Mouse (Mus musculus) small intestine, adult 2 months (tissue): ENCODE results near the gene Cecr2. TPM values are rescaled to one million over a fixed set of nuclear protein-coding genes. Genes with fewer than 3 reads are reported as not detected.

ENCODE experiments used
- H3K27ac ChIP-seq: fragments of 200-500 bp; 2 replicates; pipeline ENCODE4 v1.5.1; 2012; ENCODE audit warnings: low read depth, low read length, control low read depth, inconsistent platforms; ENCODE audit not compliant: insufficient read depth
- H3K27me3 ChIP-seq: fragments of 200-500 bp; 2 replicates; pipeline ENCODE4 v1.6.1; 2012; ENCODE audit warnings: mild to moderate bottlenecking, moderate library complexity, low read length, inconsistent platforms; ENCODE audit not compliant: control insufficient read depth, insufficient read depth
- H3K36me3 ChIP-seq: fragments of 200-500 bp; 2 replicates; pipeline ENCODE4 v1.6.1; 2012; ENCODE audit warnings: mild to moderate bottlenecking, low read length, control low read depth, inconsistent platforms; ENCODE audit not compliant: control insufficient read depth, insufficient read depth
- H3K4me1 ChIP-seq: fragments of 200-500 bp; 2 replicates; pipeline ENCODE4 v1.6.1; 2012; ENCODE audit warnings: low read length, inconsistent platforms, mixed read lengths; ENCODE audit not compliant: control insufficient read depth, insufficient read depth, insufficient read length
- H3K4me3 ChIP-seq: fragments of 200-500 bp; 2 replicates; pipeline ENCODE4 v1.5.1; 2012; ENCODE audit warnings: low read depth, mild to moderate bottlenecking, control low read depth, inconsistent platforms, low read length, moderate library complexity
- CTCF ChIP-seq: fragments of 200-500 bp; IDR thresholded peaks from 2 replicates; pipeline ENCODE4 v1.5.1; 2012; ENCODE audit warnings: low read depth, mild to moderate bottlenecking, control low read depth, inconsistent platforms, low read length, moderate library complexity, mixed read lengths; ENCODE audit not compliant: insufficient replicate concordance, insufficient read length; ENCODE audit errors: extremely low read depth
- POLR2A ChIP-seq: fragments of 200-500 bp; IDR thresholded peaks from 2 replicates; pipeline ENCODE4 v1.6.1; 2012; ENCODE audit warnings: low read depth, mild to moderate bottlenecking, control low read depth, inconsistent platforms, low read length, moderate library complexity
- WGBS: fragments of 180-500 bp; shearing (Covaris S2); methylation state at CpG from one replicate; pipeline ENCODE4 v1.1.7; 2018; 5-methylcytosine and 5-hydroxymethylcytosine counted together
- polyA plus RNA-seq: library from polyadenylated mRNA; depleted of rRNA; stranded (reverse); fragments of >200 nt; gene quantifications from 2 replicates; pipeline ENCODE4 v1.2.3, GENCODE M21; 2012

Gene Cecr2
- polyA plus RNA-seq, 1 experiment = 0.46 TPM

DNA sequence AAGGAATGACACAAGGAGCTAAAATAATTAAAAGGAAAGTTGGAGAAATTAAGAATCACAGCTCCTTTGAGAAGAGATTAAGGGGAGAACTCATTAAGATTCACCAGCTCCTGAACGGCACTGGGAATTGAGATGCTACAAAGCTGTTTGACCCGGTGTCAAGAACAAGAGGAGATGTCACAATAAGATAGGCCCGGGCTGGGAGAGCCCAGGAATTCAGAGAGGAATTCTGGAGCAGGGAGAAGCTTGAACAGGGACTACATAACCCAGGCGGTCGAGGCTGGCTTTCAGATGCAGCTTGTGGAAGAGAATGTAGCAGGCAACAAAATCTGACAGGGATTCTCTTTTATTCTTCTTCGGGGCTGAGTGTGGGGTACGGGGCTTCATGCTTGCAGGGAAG lies 13.5 kb upstream of the Cecr2 start:
- H3K27ac ChIP-seq = no peak overlapping the region
- WGBS = 55% methylated on average over 7 of the region's 7 CpGs
- no peaks in the 10 kb centered on the region for H3K4me1 ChIP-seq
- H3K4me3 ChIP-seq = no peak overlapping the region
- H3K27me3 ChIP-seq = no peaks in the 10 kb centered on the region
- H3K36me3 ChIP-seq = no peaks in the 10 kb centered on the region
- TF ChIP-seq CTCF = no peak
- TF ChIP-seq POLR2A = no peak

DNA sequence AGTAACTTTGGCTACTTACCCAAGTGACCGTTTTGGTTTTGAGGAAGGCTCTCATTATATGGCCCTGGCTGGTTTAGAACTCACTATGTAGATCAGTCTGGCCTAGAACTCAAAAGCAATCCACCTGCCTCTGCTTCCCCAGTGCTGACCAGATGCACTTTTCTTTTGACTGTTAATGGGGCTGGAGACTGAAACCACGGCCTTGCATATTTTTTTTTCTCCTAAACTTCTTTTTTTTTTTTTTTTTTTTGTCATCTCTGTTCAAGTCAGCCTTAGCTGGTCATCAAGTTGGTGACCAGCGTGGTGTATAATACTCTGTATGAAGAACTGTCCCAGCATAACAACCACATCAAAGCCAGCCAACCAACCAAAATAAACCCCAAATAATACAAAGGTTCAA lies 10.5 kb upstream of the Cecr2 start:
- no peaks in the 10 kb centered on the region for H3K27me3 ChIP-seq
- TF ChIP-seq POLR2A (no peak), CTCF (no peak)
- no peak overlapping the region for H3K27ac ChIP-seq
- no peak overlapping the region for H3K4me3 ChIP-seq
- no peaks in the 10 kb centered on the region for H3K4me1 ChIP-seq
- H3K36me3 ChIP-seq = no peaks in the 10 kb centered on the region
- WGBS = 83% methylated on average over 3 of the region's 3 CpGs

DNA sequence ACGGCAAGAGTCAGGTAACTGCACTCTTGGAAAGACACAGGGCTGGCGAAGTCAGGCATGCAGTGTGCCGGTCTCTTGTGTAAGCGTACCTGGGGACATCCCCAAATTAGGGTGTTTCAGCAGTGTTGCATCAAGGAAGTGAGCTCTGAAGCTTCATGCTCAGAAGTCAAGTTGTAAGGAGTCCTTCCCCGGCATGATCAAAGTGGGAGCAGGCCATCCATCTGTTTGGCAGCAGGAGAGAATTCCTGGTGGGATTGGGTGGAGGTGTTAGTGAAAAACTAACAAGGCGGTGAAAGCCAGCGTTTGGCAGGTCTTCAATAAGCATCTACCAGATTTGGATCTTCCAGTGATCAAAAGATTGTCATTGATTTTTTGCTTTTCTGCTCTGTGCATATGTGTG lies 7.3 kb upstream of the Cecr2 start:
- Histone ChIP-seq H3K27ac (no peak overlapping the region), H3K4me1 (no peaks in the 10 kb centered on the region), H3K4me3 (no peak overlapping the region), H3K27me3 (peaks cover 1% of the 10 kb centered on the region; the same call in 1 of the 2 replicates), H3K36me3 (no peaks in the 10 kb centered on the region)
- 59% methylated on average over 7 of the region's 7 CpGs for WGBS
- TF ChIP-seq CTCF = no peak
- TF ChIP-seq POLR2A = no peak

DNA sequence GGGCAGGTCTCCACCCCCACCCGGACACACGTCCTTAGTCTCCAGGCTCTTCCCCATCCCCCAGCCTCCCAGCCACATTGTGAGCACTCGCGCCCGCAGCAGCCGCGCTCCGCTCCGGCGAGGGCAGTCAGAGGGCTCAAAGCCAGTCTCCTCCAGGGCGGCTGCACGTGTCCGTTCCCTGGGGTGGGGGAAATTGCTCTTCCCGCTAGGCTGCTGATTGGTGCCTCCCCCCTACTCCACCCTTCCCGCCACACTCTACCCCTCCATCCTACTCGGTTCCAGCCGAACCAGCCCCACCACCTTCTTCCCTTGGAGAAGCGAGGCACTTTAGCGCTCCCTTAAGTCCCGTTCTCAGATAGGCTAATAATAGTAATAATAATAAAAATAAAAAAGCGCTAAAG lies 754 bp upstream of the Cecr2 start:
- Histone ChIP-seq H3K36me3 (no peaks in the 10 kb centered on the region), H3K4me3 (peak overlapping the region; percentile 69), H3K27me3 (peaks cover 36% of the 10 kb centered on the region), H3K4me1 (peaks cover 12% of the 10 kb centered on the region), H3K27ac (no peak overlapping the region)
- under 1% methylated on average over 21 of the region's 21 CpGs for WGBS
- TF ChIP-seq CTCF (no peak), POLR2A (no peak)

DNA sequence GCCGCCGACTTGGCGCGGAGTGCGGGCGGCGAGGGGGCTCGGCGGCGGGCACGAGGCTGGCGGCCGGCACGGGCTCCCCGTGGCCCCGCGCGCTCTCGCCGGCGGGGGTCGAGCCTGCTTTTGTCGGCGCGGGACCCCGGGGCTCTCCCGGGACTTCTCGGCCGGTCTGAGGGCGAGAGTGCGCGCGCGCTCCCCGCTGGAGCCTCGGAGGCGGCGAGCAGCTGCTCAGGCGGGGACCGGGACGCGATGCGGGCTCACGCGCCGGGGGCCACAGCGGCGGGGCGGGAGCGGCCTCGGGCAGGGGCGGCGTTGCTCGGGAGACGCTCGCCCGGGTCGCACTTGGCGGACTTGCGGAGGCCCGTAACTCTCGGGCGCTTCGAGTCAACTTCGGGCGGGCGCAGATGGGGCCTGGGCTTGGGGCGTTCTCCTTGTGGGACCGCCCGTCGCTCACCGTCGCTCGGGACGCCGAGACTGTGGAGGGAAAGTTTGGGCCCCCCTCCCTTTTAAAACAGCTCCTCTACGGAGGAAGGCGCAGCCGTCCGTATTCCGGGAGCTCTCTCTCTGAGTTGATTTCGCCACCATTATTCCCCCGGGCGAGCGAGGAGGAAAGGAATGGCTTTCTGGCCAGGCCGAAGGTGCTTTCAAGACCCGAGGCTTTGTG lies 722 bp downstream of the Cecr2 start:
- Histone ChIP-seq H3K36me3 (no peaks in the 10 kb centered on the region), H3K4me1 (peaks cover 12% of the 10 kb centered on the region), H3K27ac (no peak overlapping the region), H3K27me3 (peaks cover 39% of the 10 kb centered on the region), H3K4me3 (peak overlapping the region; percentile 71)
- WGBS = under 1% methylated on average over 87 of the region's 87 CpGs
- TF ChIP-seq POLR2A (no peak), CTCF (no peak)

DNA sequence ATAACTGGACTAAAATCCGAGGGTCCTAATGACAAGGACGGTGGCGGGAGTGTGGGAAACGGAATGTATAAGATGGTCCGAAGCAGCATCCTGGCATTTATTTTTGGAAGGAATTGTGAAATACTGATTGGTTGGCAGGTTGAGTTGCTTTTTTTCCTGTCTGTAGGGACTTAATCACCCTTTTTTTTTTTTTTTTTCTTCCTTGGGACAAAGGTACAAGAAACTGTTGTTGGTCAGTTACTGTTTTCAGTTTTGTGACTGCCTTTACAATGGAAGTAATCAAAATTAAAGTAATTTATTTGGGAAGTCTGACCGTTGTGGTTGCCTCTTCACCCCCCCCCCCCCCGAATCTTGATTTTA lies 1.2 kb downstream of the Cecr2 start:
- WGBS = 3% methylated on average over 7 of the region's 7 CpGs
- Histone ChIP-seq H3K27ac (no peak overlapping the region), H3K4me3 (peak overlapping the region; percentile 71), H3K4me1 (peaks cover 12% of the 10 kb centered on the region), H3K36me3 (no peaks in the 10 kb centered on the region), H3K27me3 (peaks cover 39% of the 10 kb centered on the region)
- TF ChIP-seq POLR2A = no peak
- no peak for TF ChIP-seq CTCF

DNA sequence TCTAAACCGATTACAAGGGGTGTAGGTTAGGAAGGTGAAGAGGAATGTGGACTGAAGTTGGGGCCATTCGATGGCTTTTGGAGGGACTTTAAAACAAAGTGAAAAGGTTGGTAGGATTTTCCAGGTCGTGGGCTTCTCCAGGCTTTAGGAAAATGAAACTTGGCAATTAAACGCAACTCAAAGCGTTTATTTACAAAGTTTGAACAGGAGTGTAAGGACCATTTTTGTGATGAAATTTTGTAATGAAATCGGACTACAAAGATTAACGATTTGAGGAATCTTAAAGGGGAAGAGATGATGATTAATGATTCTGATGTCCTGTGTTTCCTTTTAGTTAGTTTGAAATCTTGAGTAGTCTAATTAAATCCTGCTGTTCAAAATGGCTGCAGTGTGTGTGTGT lies 1.7 kb downstream of the Cecr2 start:
- peaks cover 39% of the 10 kb centered on the region for H3K27me3 ChIP-seq
- H3K4me1 ChIP-seq = peaks cover 12% of the 10 kb centered on the region
- no peak overlapping the region for H3K4me3 ChIP-seq
- H3K36me3 ChIP-seq = no peaks in the 10 kb centered on the region
- H3K27ac ChIP-seq = no peak overlapping the region
- 29% methylated on average over 7 of the region's 7 CpGs for WGBS
- no peak for TF ChIP-seq CTCF
- no peak for TF ChIP-seq POLR2A

DNA sequence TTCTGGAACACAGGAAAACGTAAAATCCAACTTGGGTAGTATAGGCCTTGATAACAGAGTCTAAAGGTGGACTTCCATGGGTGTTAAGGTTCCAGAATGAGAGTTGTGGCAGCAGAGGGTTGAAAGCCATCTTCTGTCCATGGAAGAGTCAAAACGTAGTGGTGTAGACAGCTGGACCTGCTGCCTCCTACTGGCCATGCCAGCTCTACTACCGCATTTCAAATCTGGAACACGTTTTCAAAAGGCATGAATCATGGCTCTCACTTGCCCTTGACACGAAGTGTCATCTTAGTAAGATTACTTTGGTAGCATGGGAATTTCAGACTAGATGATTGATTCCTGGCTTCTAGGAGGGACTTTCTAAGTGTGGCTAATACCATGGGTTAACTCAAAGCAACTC lies 8.0 kb downstream of the Cecr2 start:
- H3K27ac ChIP-seq = no peak overlapping the region
- TF ChIP-seq POLR2A (no peak), CTCF (peak; percentile 39; the same call in 1 of the 2 replicates)
- H3K27me3 ChIP-seq = peaks cover 3% of the 10 kb centered on the region
- no peak overlapping the region for H3K4me3 ChIP-seq
- H3K4me1 ChIP-seq = no peaks in the 10 kb centered on the region
- WGBS = 37% methylated on average over 5 of the region's 5 CpGs
- H3K36me3 ChIP-seq = no peaks in the 10 kb centered on the region
